Mouse (Mus musculus) heart, postnatal 0 days (tissue): ENCODE measurements at regions not wholly inside any gene's neighbourhood (a gene's known extent, or its start where the extent isn't known, plus 50 kb on each side); places are given as distances from the start of the nearest gene placed in this dataset.

Source experiments
- CTCF ChIP-seq: IDR thresholded peaks from 2 replicates; pipeline ENCODE4 v1.5.1; 2016; ENCODE audit warnings: antibody characterized with exemption, control low read depth, low read depth
- EP300 ChIP-seq: IDR thresholded peaks from 2 replicates; pipeline ENCODE4 v1.6.1; 2016; ENCODE audit warnings: antibody characterized with exemption, low read depth

DNA sequence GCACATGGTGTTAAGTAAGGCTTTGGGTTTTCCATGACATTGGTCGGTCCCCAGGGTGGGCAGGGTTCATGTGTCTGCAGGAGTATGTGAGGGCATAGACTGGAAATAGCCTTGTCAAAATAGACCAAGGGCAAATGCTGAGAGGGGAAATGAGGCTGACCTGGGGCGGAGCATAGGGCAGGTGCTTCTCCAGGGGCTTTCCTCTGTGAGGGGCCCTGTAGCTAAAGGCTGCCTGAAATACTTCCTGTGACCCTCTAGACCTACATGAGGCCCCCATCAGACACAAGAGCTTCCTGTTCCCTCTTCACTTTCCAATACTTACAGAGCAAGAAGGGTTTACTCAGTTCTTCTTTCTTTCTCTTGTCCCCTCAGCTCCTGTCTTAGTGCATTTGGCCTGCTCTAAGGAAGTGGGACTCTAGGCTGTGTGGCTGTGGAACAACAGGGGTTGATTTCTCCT, 1258.7 kb upstream of the A1bg start:
- TF ChIP-seq EP300 = no peak
- no peak for TF ChIP-seq CTCF
